Mouse (Mus musculus): ENCODE measurements around the gene Shld1. TPM values are rescaled to one million over a fixed set of nuclear protein-coding genes. Genes with fewer than 3 reads are reported as not detected.

Shld1 gene
- polyA plus RNA-seq (2015; fragmentation: Nextera tagmentation; extraction: Ambion mirVana), result 11.2 and 11.7 TPM in 2 replicates

DNA sequence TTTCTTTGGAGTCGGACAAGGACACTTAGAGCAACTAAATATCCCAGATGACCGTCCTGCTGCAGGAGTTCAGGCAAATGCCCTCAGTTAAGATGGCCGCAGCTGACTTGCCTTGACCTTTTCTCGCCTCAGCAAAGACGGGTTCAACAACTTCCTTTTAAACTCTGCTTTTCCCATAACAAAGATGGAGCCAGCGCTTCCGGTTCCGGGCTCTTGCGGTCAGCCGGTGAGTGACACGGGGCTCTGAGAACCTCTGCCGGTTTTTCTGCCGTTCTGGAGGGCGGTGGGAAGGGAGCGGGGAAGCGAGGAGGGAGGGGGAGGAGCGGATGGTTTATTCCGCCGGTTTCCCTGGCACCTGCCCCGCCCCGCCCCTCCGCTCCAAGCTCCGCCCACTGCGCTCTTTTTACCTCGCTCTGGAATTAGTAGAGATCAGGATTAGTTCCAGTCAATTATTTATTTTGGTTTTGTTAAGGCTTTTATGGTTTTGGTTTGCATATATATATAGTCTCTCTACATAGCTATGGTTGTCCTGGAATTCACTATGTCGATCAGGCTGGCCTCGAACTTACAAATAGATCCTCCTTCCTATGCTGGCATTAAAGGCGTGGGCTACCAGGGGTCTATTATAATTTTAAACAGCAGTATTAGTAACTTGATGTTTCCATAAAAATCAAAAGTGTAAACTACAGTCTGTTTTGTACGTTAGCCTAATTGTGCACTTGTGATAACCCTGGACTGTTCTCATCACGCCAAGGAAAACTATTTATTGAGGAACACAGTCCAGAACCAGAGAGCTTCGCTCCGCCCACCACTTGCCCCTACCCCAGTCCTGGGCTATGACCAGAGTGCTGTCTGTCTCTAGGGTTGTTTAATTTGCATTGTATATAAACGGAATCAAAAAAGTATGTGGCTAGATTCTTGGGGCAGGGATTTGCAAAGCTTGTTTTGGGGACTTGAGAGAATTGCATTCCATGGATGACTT is at the start of gene Shld1:
Gene Shld1 (plus strand): TSS at position 176 of the 982 bp plus-strand sequence.
- Histone ChIP-seq H3K4me1 (replicated peaks; ENCODE audit: control insufficient read depth, insufficient read depth, low read length) (no peaks in the 10 kb centered on the region), H3K27me3 (replicated peaks; ENCODE audit: control insufficient read depth, insufficient read depth, low read length) (no peaks in the 10 kb centered on the region), H3K4me2 (replicated peaks; ENCODE audit: low read depth) (peak within 1 kb of the TSS; percentile 50), H3K27ac (ENCODE audit: low read depth, low read length) (peak within 1 kb of the TSS; percentile 83), H3K9ac (ENCODE audit: low read depth, low read length) (peak within 1 kb of the TSS; percentile 27; the same call in 1 of the 2 replicates), H3K36me3 (ENCODE audit: control insufficient read depth, insufficient read depth) (no peaks in the 10 kb centered on the region), H3K4me3 (ENCODE audit: low read depth, low read length) (peak within 1 kb of the TSS; percentile 55), H3K9me3 (ENCODE audit: control insufficient read depth) (no peaks in the 10 kb centered on the region)
- peak; percentile 13; the same call in 1 of the 2 replicates for TF ChIP-seq CTCF (IDR thresholded peaks at IDR 0.05; ENCODE audit: low read depth)
- WGBS, result 5% methylated on average over 33 of the region's 33 CpGs
- ATAC-seq, result peak; percentile 90

DNA sequence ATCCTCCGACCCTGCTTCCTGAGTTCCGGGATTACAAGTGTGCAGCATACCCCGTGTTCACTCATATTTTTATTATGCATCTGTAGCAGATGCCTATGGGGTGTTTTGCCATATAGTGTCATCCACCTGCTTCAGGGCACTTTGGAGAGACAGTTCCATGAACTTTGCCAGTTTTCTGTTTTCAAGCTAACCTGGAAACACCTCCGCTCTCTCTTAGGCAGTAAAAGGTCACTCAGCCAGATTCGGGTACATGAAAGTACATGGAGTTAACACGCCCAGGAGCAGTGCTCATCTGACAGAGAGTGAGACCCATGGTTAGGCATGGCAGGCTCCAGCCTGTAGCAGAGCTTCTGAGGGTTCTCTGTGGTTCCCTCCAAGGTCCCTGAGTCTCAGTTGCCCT is 48.4 kb upstream of the Shld1 start:
- H3K36me3 ChIP-seq (ENCODE audit: control insufficient read depth, insufficient read depth), result no peaks in the 10 kb centered on the region
- no peak overlapping the region for H3K27ac ChIP-seq (ENCODE audit: low read depth, low read length)
- H3K9ac ChIP-seq (ENCODE audit: low read depth, low read length), result no peak overlapping the region
- H3K4me3 ChIP-seq (ENCODE audit: low read depth, low read length), result no peak overlapping the region
- H3K4me2 ChIP-seq (replicated peaks; ENCODE audit: low read depth), result no peak overlapping the region
- H3K9me3 ChIP-seq (ENCODE audit: control insufficient read depth), result no peaks in the 10 kb centered on the region
- no peaks in the 10 kb centered on the region for H3K4me1 ChIP-seq (replicated peaks; ENCODE audit: control insufficient read depth, insufficient read depth, low read length)
- H3K27me3 ChIP-seq (replicated peaks; ENCODE audit: control insufficient read depth, insufficient read depth, low read length), result no peaks in the 10 kb centered on the region
- ATAC-seq, result no peak
- no peak for TF ChIP-seq CTCF (IDR thresholded peaks at IDR 0.05; ENCODE audit: low read depth)
- 92% methylated on average over 6 of the region's 6 CpGs for WGBS

DNA sequence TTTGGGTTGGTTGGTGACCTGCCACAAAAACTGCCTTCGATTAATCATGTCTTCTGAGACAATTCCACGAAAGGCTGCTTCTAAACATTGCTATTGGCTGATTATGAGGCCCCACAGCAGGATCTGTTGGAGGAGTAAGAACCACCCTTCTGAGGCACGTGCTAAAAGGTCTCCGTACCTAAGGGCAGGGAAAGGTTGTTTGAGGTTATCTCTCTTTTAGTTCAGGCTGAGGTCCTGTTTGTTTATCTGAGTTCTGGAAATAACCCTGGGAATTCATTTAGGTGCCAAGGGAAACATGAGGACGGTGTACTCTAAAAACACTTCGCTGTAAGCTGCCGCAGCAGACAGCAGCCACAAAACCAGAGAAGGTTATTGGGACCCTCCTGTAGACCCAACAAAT is 47.4 kb upstream of the Shld1 start:
- no peak overlapping the region for H3K4me3 ChIP-seq (ENCODE audit: low read depth, low read length)
- no peak for ATAC-seq
- H3K27me3 ChIP-seq (replicated peaks; ENCODE audit: control insufficient read depth, insufficient read depth, low read length), result no peaks in the 10 kb centered on the region
- H3K4me1 ChIP-seq (replicated peaks; ENCODE audit: control insufficient read depth, insufficient read depth, low read length), result no peaks in the 10 kb centered on the region
- no peak overlapping the region for H3K9ac ChIP-seq (ENCODE audit: low read depth, low read length)
- H3K4me2 ChIP-seq (replicated peaks; ENCODE audit: low read depth), result no peak overlapping the region
- TF ChIP-seq CTCF (IDR thresholded peaks at IDR 0.05; ENCODE audit: low read depth), result no peak
- H3K36me3 ChIP-seq (ENCODE audit: control insufficient read depth, insufficient read depth), result no peaks in the 10 kb centered on the region
- 59% methylated on average over 7 of the region's 7 CpGs for WGBS
- H3K27ac ChIP-seq (ENCODE audit: low read depth, low read length), result no peak overlapping the region
- no peaks in the 10 kb centered on the region for H3K9me3 ChIP-seq (ENCODE audit: control insufficient read depth)

DNA sequence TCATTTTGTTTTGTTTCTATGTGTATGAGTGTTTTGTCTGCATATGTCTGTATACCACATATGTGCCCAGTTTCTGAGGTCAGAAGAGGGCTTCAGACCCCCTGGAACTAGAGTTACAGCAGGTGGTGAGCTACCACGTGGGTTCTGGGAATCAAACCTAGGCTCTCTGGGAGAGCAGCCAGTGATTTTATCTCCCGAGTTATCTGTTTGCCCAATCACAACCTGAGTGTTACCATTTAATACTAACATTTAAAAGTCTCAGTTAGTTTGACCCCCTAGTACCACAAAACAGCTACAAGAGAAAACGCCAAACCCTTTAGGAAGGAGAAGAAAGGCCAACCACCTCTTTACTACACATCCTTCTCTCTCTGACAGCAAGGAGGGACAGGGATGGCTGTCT is 45.5 kb upstream of the Shld1 start:
- Histone ChIP-seq H3K27me3 (replicated peaks; ENCODE audit: control insufficient read depth, insufficient read depth, low read length) (no peaks in the 10 kb centered on the region), H3K4me3 (ENCODE audit: low read depth, low read length) (no peak overlapping the region), H3K27ac (ENCODE audit: low read depth, low read length) (no peak overlapping the region), H3K9ac (ENCODE audit: low read depth, low read length) (no peak overlapping the region), H3K4me2 (replicated peaks; ENCODE audit: low read depth) (no peak overlapping the region), H3K4me1 (replicated peaks; ENCODE audit: control insufficient read depth, insufficient read depth, low read length) (no peaks in the 10 kb centered on the region), H3K36me3 (ENCODE audit: control insufficient read depth, insufficient read depth) (no peaks in the 10 kb centered on the region), H3K9me3 (ENCODE audit: control insufficient read depth) (no peaks in the 10 kb centered on the region)
- no peak for ATAC-seq
- WGBS, result 37% methylated on average over 3 of the region's 3 CpGs
- TF ChIP-seq CTCF (IDR thresholded peaks at IDR 0.05; ENCODE audit: low read depth), result no peak

DNA sequence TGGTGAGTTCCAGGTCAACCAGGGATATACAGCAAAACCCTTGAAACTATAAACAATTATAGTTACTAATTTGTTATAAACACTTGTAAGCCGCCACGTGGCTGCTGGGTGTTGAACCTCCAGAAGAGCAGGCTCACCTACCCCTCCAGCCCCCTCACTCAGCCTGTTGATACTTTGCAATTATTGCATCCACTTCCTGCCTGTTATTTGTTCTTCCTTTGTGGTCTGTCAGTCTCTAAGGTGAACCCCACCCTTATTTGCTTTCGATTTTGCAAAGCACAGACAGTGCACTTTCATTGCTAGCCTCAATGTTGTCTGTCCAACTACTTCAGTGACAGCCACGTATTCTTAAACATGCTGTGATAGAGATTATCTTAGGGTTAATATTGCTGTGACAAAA is 43.6 kb upstream of the Shld1 start:
- Histone ChIP-seq H3K4me1 (replicated peaks; ENCODE audit: control insufficient read depth, insufficient read depth, low read length) (no peaks in the 10 kb centered on the region), H3K27me3 (replicated peaks; ENCODE audit: control insufficient read depth, insufficient read depth, low read length) (no peaks in the 10 kb centered on the region), H3K4me2 (replicated peaks; ENCODE audit: low read depth) (no peak overlapping the region), H3K9me3 (ENCODE audit: control insufficient read depth) (no peaks in the 10 kb centered on the region), H3K27ac (ENCODE audit: low read depth, low read length) (no peak overlapping the region), H3K4me3 (ENCODE audit: low read depth, low read length) (no peak overlapping the region), H3K36me3 (ENCODE audit: control insufficient read depth, insufficient read depth) (no peaks in the 10 kb centered on the region), H3K9ac (ENCODE audit: low read depth, low read length) (no peak overlapping the region)
- WGBS, result 29% methylated on average over 4 of the region's 4 CpGs
- no peak for TF ChIP-seq CTCF (IDR thresholded peaks at IDR 0.05; ENCODE audit: low read depth)
- peak; percentile 33; the same call in 1 of the 2 replicates for ATAC-seq

DNA sequence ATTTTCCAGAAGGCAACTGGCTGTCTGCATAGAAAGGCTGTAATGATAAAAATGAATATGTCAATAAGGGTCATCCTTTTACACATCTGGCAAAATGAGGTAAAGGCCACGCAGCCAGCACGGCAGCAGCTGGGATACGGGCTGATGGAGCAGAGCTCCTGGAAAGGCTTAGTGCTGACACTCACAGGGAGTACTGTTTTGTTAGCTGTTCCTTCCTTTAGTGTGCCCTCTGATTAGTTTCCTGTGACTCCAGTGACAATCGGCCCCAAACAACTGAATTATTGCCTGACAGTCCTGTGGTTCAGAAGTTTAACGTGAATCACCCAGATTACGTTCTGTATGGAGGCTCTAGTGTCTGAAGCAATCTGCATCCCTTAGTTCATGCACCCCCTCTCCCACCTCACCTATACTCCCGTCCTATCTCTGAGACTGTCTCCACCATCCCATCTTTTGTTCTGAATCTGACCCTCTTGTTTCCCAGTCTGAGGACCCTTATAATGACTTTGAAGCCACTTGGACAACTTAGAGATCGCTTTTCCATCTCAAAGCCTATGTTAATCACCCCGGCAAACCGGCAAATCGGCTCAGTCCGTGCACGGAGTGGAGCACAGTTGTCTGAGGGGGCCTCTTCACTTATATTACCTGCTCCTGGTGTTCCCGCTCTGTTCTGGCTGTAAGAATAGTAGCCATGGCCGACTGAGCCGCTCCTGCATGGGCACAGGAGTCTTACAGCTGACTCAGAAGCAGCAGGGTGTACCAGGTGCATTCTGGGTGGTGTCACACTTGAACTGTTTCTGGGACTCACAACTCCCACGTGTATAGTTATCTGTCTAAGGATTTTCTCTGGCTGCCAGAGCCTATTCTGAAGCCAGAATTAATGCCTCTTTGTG is 39.6 kb upstream of the Shld1 start:
- H3K4me3 ChIP-seq (ENCODE audit: low read depth, low read length), result no peak overlapping the region
- no peak overlapping the region for H3K4me2 ChIP-seq (replicated peaks; ENCODE audit: low read depth)
- no peak overlapping the region for H3K9ac ChIP-seq (ENCODE audit: low read depth, low read length)
- TF ChIP-seq CTCF (IDR thresholded peaks at IDR 0.05; ENCODE audit: low read depth), result no peak
- H3K27ac ChIP-seq (ENCODE audit: low read depth, low read length), result no peak overlapping the region
- H3K9me3 ChIP-seq (ENCODE audit: control insufficient read depth), result no peaks in the 10 kb centered on the region
- 67% methylated on average over 17 of the region's 17 CpGs for WGBS
- H3K27me3 ChIP-seq (replicated peaks; ENCODE audit: control insufficient read depth, insufficient read depth, low read length), result no peaks in the 10 kb centered on the region
- ATAC-seq, result no peak
- H3K4me1 ChIP-seq (replicated peaks; ENCODE audit: control insufficient read depth, insufficient read depth, low read length), result no peaks in the 10 kb centered on the region
- no peaks in the 10 kb centered on the region for H3K36me3 ChIP-seq (ENCODE audit: control insufficient read depth, insufficient read depth)
